Mouse (Mus musculus) midbrain, postnatal 0 days (tissue): ENCODE measurements around the gene Nup210l. TPM values are rescaled to one million over a fixed set of nuclear protein-coding genes. Genes with fewer than 3 reads are reported as not detected.

ENCODE experiments used
- ATAC-seq: fragments of 200-750 bp; cut with Nextera tagmentation; 2 replicates; pipeline ENCODE4 v1.8.0; 2017; ENCODE audit warnings: moderate number of reproducible peaks, mild to moderate bottlenecking, moderate TSS enrichment, moderate library complexity; ENCODE audit not compliant: low FRiP score
- DNase-seq: peaks from one replicate; pipeline ENCODE4 v3.0.0-alpha.2; 2015; ENCODE audit warnings: low spot score
- H3K27ac ChIP-seq: fragments of 300-500 bp; sonication (generic); 2 replicates; pipeline ENCODE4 v1.5.1; 2014; ENCODE audit warnings: low read depth, mild to moderate bottlenecking, low read length, mixed read lengths
- H3K27me3 ChIP-seq: fragments of 300-500 bp; sonication (generic); 2 replicates; pipeline ENCODE4 v1.6.1; 2014; ENCODE audit warnings: low read length, control low read depth, mixed read lengths; ENCODE audit not compliant: insufficient read depth
- H3K36me3 ChIP-seq: fragments of 300-500 bp; sonication (generic); 2 replicates; pipeline ENCODE4 v1.6.1; 2014; ENCODE audit warnings: low read length, control low read depth, mixed read lengths; ENCODE audit not compliant: insufficient read depth
- H3K4me1 ChIP-seq: fragments of 300-500 bp; sonication (generic); 2 replicates; pipeline ENCODE4 v1.6.1; 2014; ENCODE audit warnings: mild to moderate bottlenecking, control low read depth, antibody characterized with exemption, low read length, mixed read lengths; ENCODE audit not compliant: insufficient read depth
- H3K4me2 ChIP-seq: fragments of 300-500 bp; sonication (generic); 2 replicates; pipeline ENCODE4 v1.6.1; 2014; ENCODE audit warnings: low read depth, mild to moderate bottlenecking, low read length, mixed read lengths; ENCODE audit not compliant: poor library complexity, severe bottlenecking
- H3K4me3 ChIP-seq: fragments of 300-500 bp; sonication (generic); 2 replicates; pipeline ENCODE4 v1.5.1; 2014; ENCODE audit warnings: low read depth, mild to moderate bottlenecking, low read length, moderate library complexity
- H3K9ac ChIP-seq: fragments of 300-500 bp; sonication (generic); replicated peaks from 2 replicates; pipeline ENCODE4 v1.6.1; 2014; ENCODE audit warnings: mild to moderate bottlenecking, low read length, moderate library complexity, mixed read lengths; ENCODE audit not compliant: poor library complexity, severe bottlenecking
- H3K9me3 ChIP-seq: fragments of 300-500 bp; sonication (generic); 2 replicates; pipeline ENCODE4 v1.6.1; 2016; ENCODE audit warnings: low read length, control low read depth
- CTCF ChIP-seq: IDR thresholded peaks from 2 replicates; pipeline ENCODE4 v1.5.1; 2016; ENCODE audit warnings: antibody characterized with exemption, mild to moderate bottlenecking
- WGBS: fragments of 180-500 bp; shearing (Covaris S2); extraction: QIAGEN DNeasy Blood & Tissue Kit; methylation state at CpG from one replicate; pipeline ENCODE4 v1.1.7; 2014; 5-methylcytosine and 5-hydroxymethylcytosine counted together
- polyA plus RNA-seq: library from polyadenylated mRNA; unstranded; fragments of >200 nt; fragmentation: Nextera tagmentation; extraction: Ambion mirVana; gene quantifications from 2 replicates; pipeline ENCODE4 v1.2.1, GENCODE M21; 2015
- total RNA-seq: library from RNA; depleted of rRNA; stranded (reverse); fragments of >200 nt; gene quantifications from 2 replicates; pipeline ENCODE4 v1.2.3, GENCODE M21; 2014; rRNA removed

Gene Nup210l
- 0.24 and 0.55 TPM in 2 replicates for total RNA-seq
- 0.17 and 0.22 TPM in 2 replicates for polyA plus RNA-seq

DNA sequence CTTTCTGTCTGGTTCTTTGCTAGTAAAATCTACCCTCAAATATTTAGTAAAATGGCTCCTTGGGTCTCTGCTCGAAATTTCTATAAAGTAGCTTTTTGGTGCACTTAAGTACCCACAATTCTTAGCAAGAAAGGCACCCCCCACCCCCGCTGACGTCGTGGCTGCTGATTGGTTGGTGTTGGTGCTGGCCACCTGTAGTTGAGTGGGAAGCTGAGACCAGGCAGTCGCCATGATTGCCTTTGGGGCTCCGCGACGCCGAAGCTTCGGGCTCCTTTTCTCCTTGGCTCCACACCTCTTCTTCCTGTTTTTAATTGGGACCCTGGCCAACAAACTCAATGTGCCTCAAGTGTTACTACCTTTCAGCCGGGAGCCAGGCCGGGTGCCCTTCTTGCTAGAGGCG is at the start of gene Nup210l:
Gene Nup210l, plus strand, starts transcription at position 195 of the 400 bp plus-strand sequence.
- ATAC-seq = no peak
- no peak for TF ChIP-seq CTCF
- 87% methylated on average over 13 of the region's 13 CpGs for WGBS

DNA sequence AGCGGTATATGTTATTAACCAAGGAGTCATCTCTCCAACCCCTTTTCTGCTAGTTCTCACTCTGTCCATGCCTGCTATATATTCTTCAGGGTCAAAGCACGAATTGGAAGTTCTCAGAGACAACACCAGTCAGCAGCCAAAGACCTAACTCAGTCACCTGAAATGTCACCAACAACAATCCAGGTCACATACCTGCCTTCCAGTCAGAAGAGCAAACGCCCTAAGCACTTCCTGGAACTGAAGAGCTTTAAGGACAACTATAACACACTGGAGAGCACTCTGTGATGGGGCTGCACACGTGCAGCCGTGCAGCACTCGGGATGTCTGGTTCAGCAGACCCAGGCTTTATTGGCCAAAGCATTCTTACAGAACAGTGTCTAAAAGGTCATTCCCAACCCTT is 42.4 kb upstream of the Nup210l start:
- no peaks in the 10 kb centered on the region for H3K9me3 ChIP-seq
- no peak overlapping the region for H3K9ac ChIP-seq
- H3K36me3 ChIP-seq = peaks cover 18% of the 10 kb centered on the region
- 96% methylated on average over 6 of the region's 6 CpGs for WGBS
- DNase-seq = no peak
- no peak overlapping the region for H3K4me2 ChIP-seq
- no peaks in the 10 kb centered on the region for H3K4me1 ChIP-seq
- no peaks in the 10 kb centered on the region for H3K27me3 ChIP-seq
- H3K27ac ChIP-seq = no peak overlapping the region
- H3K4me3 ChIP-seq = no peak overlapping the region
- TF ChIP-seq CTCF = no peak
- ATAC-seq = no peak

More for the DNA sequence above, at the start of gene Nup210l:
- Histone ChIP-seq H3K9ac (no peak within 1 kb of the TSS), H3K4me2 (no peak within 1 kb of the TSS), H3K27ac (no peak within 1 kb of the TSS), H3K36me3 (peaks cover 6% of the 10 kb centered on the region), H3K9me3 (no peaks in the 10 kb centered on the region), H3K27me3 (no peaks in the 10 kb centered on the region), H3K4me3 (no peak within 1 kb of the TSS), H3K4me1 (no peaks in the 10 kb centered on the region)
- DNase-seq = no peak

DNA sequence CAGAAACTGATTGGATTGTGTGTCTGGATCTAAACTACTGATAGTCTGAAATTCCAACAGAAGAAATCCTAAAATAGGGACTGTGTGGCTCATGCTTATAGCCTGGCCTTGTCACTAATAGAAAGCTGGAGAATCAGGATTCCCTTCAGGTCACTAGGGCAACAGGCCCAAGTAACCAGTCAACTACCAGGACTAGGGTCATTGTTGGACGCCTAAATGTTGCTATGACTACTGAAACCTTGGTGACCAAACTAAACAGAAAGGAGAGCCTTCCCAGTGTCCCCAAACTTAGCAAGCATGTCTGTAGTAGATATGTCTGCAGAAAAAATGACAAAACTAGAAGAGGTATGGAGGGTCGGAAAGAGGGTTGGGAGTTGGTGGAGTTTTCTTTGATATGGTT is 41.4 kb upstream of the Nup210l start:
- H3K4me3 ChIP-seq = no peak overlapping the region
- no peak for DNase-seq
- no peak overlapping the region for H3K9ac ChIP-seq
- H3K4me2 ChIP-seq = no peak overlapping the region
- no peak overlapping the region for H3K27ac ChIP-seq
- peaks cover 18% of the 10 kb centered on the region for H3K36me3 ChIP-seq
- no peaks in the 10 kb centered on the region for H3K4me1 ChIP-seq
- H3K27me3 ChIP-seq = no peaks in the 10 kb centered on the region
- no peak for TF ChIP-seq CTCF
- WGBS = 54% methylated on average over 2 of the region's 2 CpGs
- no peaks in the 10 kb centered on the region for H3K9me3 ChIP-seq
- no peak for ATAC-seq

- 81% methylated on average over 3 of the region's 3 CpGs for WGBS
- H3K4me2 ChIP-seq = no peak overlapping the region
- H3K36me3 ChIP-seq = peaks cover 14% of the 10 kb centered on the region
- DNase-seq (no peak), ATAC-seq (no peak)
- no peaks in the 10 kb centered on the region for H3K27me3 ChIP-seq
- H3K9me3 ChIP-seq = no peaks in the 10 kb centered on the region
- no peak overlapping the region for H3K9ac ChIP-seq
- TF ChIP-seq CTCF = no peak
- no peaks in the 10 kb centered on the region for H3K4me1 ChIP-seq
- no peak overlapping the region for H3K27ac ChIP-seq
- H3K4me3 ChIP-seq = no peak overlapping the region
These were observed 39.5 kb upstream of the Nup210l start for GRCm38 (mm10) chr3:90064383-90064782.

DNA sequence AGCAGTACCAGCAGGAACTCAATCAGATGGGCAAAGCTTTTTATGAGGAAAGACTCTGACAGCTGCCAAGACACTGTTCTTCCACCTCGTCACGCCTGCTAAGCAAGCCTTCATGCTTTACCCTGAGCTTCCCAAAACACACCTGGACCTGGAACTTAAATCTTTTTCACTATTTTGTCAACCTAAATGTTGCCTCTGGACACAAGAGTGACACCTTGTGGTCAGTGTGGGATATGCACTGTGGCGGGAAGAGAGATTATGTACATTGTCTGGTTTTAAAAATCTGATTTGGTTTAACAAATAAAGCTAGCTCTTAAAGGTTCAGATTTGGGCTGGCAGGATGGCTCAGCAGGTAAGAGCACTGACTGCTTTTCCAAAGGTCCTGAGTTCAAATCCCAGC is 38.4 kb upstream of the Nup210l start:
- Histone ChIP-seq H3K4me3 (no peak overlapping the region), H3K4me2 (no peak overlapping the region), H3K36me3 (peaks cover 11% of the 10 kb centered on the region), H3K9ac (no peak overlapping the region), H3K9me3 (no peaks in the 10 kb centered on the region), H3K27ac (no peak overlapping the region), H3K27me3 (no peaks in the 10 kb centered on the region), H3K4me1 (no peaks in the 10 kb centered on the region)
- ATAC-seq (no peak), DNase-seq (no peak)
- peak; percentile 78 for TF ChIP-seq CTCF
- 57% methylated on average over 3 of the region's 3 CpGs for WGBS

GRCm38 (mm10) chr3:90067851-90068250 is 36.1 kb upstream of the Nup210l start:
- Histone ChIP-seq H3K9me3 (no peaks in the 10 kb centered on the region), H3K9ac (no peak overlapping the region), H3K4me1 (no peaks in the 10 kb centered on the region), H3K27me3 (no peaks in the 10 kb centered on the region), H3K27ac (no peak overlapping the region), H3K4me3 (no peak overlapping the region), H3K36me3 (no peaks in the 10 kb centered on the region; the same call in 1 of the 2 replicates), H3K4me2 (no peak overlapping the region)
- 90% methylated on average over 4 of the region's 4 CpGs for WGBS
- TF ChIP-seq CTCF = no peak
- no peak for DNase-seq
- ATAC-seq = no peak
